Mouse (Mus musculus) heart, postnatal 10 days (tissue): Measurements from ENCODE around the gene Slc10a7. TPM values are rescaled to one million over a fixed set of nuclear protein-coding genes. Genes with fewer than 3 reads are reported as not detected.
A peak's percentile ranks its signal among the peaks of the same experiment; 100 is the strongest.
"Not testable (repeated sequence)": the region's sequence is repeated elsewhere in the genome, so short reads cannot be mapped to it uniquely, and the experiment has no call there.

Experiments
- DNase-seq, 2 experiments: peaks; one replicate each; pipeline ENCODE4 v3.0.0; 2021
- intact Hi-C: fragments of 180-260 bp; cut with DNase I; formaldehyde crosslinking; loops from one replicate; pipeline ENCODE4 v1.15.1; 2025
- total RNA-seq, 2 experiments: library from RNA; stranded (reverse); gene quantifications; 2 replicates each; pipeline ENCODE4 v1.2.3; 2021

Gene Slc10a7
- total RNA-seq: 10 to 100 TPM; 10.7 to 11.7 TPM

DNA sequence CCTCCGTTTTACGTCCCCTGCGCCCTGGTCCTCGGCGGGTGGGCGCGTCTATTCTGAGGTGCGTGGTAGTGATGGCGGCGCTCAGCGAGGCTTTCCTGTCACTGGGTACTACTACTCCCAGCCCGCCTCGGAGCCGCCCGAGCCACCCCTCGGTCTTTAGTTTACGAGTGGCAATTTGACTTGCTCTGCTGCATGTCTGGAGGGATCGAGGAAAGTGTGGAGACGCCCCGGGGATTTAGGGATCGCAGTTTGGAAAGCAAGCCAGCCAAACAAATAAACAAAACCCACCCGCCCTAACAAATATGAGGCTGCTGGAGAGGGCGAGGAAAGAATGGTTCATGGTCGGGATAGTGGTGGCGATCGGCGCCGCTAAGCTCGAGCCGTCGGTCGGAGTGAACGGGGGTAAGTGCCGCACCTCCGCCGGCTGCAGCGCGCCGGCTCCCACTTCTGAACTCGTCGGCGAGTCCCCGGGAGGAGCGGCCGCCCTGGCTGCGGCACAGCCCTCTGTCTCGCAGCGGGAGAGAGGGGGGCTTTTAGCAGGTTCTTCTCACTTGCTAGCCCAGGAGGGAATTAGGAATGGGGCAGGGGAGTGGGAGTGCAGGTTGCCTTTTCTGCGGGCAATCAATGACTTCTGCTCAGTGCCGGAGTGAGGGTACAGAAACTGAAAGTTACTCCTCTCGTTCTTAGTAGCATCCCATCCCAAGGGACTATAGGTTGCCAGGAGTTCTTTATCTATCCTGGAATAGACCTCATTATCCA lies at the start of gene Slc10a7:
TSS of gene Slc10a7 (plus strand) at position 74 of the 759 bp plus-strand sequence.
- intact Hi-C loops: loop anchor here (5.0 to 10.0 kb wide), 4 partner anchors 118 to 315 kb away; partner anchors contain the start of gene Lsm6
- DNase-seq: peak; percentile 86 to 89

DNA sequence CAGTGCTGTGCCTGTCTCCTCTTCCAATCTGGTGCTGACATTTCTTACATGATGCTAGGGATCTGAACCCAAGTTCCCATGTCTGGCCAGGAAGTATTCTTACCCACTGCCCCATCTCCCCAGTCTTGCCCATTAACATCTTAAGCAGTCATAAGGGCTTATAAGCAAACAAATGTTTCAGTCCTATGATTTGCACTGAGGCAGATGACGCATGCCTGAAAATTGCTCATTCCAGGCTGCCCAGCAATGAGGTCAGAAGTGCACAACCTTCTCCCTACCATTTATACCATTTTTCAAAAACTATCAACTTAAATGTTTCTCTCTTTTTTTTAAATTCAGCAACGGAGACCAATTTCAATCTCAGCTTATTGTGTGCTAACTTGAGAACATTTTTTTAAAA lies 45.2 kb upstream of the Slc10a7 start:
- intact Hi-C loops: no loop called here
- DNase-seq: no peak

DNA sequence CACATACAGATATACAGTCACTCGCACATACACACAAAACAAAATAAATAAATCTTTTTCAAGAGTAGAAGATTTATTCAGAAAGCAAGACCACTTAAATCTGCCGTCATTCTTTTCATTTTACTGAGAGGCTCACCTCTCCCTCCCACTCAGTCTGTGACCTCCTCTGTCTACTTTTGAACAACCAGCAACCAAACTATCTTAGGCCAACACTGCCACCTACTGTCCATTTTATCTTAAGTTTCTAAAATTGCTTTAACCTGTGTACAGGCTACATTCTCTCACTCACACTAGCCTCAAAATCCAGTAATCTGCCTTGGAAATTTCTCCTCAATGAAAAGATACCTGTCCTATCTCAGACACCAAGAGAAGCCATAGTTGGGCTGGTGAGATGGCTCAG lies 41.3 kb upstream of the Slc10a7 start:
- DNase-seq: no peak
- intact Hi-C loops: no loop called here

DNA sequence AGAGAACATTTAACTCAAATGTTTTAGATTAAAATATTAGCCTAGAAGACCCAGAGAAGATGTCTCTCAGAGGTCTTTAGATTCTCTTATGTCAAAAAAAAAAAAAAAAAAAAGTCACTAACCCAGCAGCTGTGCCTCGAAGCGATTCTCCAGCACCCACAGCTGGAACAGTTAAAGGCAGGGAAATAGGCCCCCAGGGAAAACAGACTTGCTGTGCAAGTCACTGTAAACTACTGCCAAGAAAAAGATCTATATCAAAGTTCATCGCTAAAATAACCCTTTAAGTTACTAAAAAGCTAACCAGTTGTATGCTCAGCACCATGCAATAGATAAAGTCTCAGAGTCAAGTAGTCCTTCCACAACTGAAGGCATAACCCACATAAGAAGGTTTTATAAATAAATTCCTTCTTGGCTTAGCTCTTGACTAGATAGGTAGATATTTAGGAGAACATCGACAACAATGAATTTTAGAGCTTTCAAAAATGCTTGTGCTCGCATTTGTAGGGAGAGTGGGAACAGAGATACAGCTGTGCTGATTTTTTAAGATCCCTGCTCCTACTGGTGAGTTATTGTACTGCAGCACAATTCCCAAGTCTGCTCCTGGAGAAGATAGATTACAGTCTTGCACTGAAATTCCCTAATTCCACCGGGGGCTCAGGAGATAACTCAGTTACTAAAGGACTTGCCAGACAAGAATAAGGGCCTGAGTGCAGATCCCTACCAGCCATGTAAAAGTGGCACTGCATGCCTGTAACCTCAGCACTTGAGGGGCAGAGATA lies 31.9 kb upstream of the Slc10a7 start:
- peak in 1 of 2 experiments; percentile 3 for DNase-seq
- intact Hi-C loops: no loop called here

DNA sequence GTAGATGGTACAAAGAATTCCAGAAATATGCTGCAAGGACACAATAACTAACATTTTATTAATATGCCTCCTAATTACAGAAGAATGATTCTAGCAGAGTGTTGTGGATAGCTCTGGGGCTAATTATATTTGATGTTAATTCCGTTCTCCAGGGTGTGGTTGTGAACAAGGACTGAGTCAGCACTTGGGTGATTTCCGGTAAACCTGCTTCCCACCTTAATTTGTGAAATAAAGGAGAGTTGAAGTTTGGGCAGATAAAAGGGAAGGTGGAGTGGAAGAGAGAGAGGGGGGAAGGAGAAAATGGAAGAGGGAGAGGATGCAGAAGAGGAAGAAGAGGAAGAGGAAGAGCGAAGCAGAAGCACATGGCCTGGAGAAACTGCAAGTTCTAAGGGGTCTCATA lies 19.4 kb upstream of the Slc10a7 start:
- intact Hi-C loops: no loop called here
- no peak for DNase-seq

DNA sequence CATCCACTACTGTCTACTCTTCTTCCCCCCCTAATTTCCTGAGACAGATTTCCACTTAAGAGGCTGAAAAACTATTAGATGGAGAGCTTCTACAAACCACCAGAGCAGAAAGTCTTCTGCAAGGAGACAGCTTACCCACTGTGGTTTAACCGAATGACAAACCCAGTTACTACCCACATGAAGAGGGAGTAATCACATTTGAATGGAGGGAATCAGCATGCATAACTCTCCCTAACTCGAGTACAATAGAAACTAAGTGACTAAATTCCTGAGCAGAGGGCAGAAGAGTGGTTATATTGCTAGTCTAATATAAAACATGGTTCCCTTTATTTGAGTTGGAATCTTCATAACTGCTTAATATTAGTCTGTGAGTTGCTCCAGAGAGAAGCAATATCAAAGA lies 16.1 kb upstream of the Slc10a7 start:
- no peak for DNase-seq
- intact Hi-C loops: no loop called here

DNA sequence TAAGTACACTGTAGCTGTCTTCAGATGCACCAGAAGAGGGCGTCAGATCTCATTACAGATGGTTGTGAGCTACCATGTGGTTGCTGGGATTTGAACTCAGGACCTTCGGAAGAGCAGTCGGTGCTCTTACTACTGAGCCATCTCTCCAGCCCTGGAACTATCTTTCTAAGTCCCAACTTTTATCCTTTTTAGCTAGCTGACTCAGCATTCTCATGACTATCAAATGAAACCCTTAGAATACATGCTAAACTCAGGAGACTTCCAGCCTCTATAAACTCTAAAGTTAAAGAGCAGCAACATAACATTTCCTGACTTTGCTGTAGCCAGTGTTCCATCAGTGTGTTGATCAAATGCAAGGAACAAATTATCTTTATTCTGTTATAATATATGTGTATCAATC lies 12.9 kb upstream of the Slc10a7 start:
- intact Hi-C loops, DNase-seq: not testable (repeated sequence)

DNA sequence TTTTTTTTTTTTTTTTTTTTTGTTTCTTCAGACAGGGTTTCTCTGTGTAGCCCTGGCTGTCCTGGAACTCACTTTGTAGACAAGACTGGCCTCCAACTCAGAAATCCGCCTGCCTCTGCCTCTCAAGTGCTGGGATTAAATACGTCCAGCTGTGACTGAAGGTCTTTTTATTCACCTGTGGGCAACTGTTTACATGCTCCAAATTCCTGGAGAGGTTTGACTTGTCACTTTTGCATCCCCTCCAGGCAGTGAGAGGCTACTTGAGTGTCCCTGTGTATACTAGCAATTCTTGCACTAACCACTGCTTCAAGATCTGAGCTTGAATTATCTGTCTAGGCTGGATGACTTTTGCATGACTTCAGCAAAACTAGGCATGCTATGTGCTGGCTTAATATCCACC lies 6.4 kb upstream of the Slc10a7 start:
- intact Hi-C loops: loop anchor here (10.0 kb wide), 1 partner anchor 322 kb away; the partner anchor contains the start of gene Lsm6

DNA sequence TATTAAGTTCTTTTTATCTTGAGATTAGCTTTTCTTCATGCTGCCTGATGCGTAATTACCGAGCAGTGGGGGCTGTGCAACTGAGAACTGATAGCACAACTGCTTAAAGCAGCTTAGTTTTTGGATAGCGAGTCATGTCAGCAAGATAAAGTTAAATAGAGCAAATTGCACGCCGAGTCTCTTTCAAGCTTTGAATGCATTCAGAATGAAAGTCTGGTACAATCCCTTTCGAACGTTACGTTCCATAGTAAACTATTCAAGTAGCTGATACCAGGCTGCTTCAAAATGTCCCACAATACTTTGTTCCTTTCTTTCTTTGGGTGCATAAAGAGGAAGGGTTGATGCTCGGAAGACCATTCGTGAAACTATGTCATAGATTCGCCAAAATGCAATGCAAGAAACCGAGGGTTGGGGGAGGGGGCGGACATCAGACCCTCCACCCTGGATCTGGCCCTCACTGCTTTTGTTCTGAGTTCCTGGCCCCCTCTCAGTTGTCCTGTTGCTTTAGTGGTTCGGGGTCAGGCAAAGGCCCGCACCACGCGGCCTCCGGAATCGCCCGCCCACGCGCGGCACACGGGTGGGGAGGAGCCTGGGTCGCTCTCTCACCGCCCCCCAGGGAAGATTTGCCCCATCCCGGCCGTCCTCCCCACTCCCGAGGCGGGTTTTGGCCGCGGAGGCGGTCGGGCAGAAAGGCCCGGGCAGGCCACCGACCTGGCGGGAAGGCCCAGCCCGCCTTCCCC lies 997 bp upstream of the Slc10a7 start:
- intact Hi-C loops: loop anchor here (5.0 to 10.0 kb wide), 2 partner anchors 234 to 317 kb away; partner anchors contain the start of gene Lsm6
- no peak for DNase-seq

More for the DNA sequence above, 6.4 kb upstream of the Slc10a7 start:
- DNase-seq: no peak

DNA sequence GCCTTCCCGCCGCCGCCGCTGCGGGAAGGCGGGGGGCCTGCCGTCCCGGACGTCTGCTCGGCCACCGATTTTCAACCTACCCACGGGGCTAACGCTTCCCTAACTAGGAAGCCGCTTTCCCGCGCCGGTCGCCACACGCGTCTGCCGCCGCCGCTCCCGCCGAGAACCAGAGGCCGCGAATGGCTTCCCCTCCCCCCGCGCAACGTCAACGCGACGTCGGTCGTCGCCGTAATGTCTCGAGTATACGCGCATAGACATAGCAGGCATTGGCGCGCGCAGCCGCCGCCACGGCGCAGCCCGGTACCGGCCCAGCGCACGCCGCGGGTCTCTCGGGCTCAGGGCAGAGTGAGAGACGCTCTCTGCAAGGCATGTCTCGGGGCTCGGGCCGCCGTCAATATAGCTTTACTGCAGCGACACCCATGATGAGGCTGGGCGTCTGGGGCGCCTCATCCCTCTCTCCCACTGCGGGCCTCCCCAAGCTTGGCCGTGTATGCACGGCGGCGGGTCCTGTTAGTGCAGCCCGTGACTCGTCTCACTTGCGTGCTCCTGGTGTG lies 350 bp upstream of the Slc10a7 start, which contains the start of gene Rbmxl1:
TSS of gene Rbmxl1 (minus strand) at position 180 of the 554 bp plus-strand sequence.
- intact Hi-C loops: loop anchor here (5.0 to 10.0 kb wide), 2 partner anchors 234 to 316 kb away; partner anchors contain the start of gene Lsm6
- peak; percentile 93 to 94 for DNase-seq

DNA sequence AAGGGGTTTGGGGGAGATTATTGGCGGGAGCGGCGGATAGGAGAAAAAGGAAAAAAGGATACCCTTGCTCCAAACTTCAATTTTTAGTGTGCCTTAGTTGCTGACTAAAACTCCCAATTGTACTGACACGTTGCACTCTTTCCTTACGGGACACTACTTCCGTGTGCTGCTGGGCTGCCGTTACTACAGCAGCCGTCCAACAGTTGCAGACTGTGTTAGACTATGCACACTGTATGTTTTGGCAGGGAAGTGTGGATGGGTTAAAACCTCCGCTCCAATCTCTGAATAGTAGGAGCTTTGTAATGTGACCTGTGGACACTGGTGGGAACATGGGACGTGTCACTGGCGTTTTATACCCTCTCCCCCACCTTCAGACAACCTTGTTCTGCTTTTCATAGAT lies 948 bp downstream of the Slc10a7 start:
- DNase-seq: peak; percentile 16 to 25
- intact Hi-C loops: loop anchor here (5.0 kb wide), 2 partner anchors 117 to 137 kb away; no protein-coding TSS in a partner anchor

DNA sequence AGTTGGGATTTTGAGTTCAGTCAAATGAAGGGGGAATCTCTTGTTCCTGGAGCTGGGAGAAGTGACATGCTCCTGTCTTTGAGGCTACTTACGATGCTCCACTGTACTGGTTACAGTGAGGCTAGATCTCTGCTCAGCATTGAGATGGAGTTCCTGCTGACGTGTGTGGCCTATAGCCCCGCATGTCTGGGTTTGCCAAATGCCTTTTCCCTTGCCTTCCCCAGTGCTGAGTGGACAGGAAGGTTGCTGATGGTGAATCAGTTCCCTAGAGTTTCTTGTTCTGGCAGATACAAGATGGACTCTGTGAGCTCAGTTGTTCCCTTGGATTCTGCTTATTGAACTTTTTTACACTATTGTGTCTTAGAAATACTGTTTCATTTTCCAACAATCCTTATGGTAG lies 1.8 kb downstream of the Slc10a7 start:
- intact Hi-C loops: loop anchor here (5.0 kb wide), 2 partner anchors 116 to 136 kb away; no protein-coding TSS in a partner anchor
- peak in 1 of 2 experiments; percentile 4 for DNase-seq

DNA sequence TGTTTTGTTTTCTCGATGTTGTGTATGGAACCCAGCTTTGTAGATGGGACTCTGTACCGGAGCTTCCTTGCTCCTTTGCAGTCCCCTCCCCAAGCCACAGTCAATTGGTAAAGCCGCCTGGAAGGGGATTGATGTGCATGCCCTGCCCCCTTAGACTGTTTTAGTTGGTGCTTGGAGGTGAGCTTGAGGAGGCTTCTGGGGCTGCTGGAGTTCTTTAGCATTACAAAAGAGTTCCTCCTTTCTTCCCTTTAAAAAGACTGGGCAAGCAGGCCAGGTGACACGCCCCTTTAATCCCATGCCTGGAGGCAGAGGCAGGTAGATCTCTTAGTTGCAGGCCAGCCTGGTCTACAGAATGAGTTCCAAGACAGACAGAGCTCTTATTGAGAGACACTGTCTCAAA lies 4.0 kb downstream of the Slc10a7 start:
- intact Hi-C loops: loop anchor here (5.0 kb wide), 2 partner anchors 114 to 134 kb away; no protein-coding TSS in a partner anchor
- DNase-seq: no peak

DNA sequence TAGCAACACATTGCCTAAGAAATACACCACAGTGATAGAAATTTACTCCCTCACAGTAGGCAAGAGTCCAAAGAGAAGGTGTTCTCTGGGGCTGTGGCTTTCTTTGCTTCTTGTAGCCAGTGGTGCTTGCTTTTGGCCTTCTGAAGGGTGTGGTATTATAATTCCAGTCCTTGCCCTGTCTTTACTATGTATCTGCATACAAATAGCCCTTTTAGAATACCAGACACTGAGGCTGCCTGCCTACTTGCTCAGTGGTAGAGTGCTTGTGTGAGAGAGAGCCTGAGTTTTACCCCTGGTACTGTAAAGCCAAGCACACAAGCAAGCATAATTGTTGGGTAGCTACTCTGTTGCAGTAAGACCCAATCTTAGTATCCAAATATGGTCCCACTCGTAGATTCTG lies 5.6 kb downstream of the Slc10a7 start:
- no peak for DNase-seq

DNA sequence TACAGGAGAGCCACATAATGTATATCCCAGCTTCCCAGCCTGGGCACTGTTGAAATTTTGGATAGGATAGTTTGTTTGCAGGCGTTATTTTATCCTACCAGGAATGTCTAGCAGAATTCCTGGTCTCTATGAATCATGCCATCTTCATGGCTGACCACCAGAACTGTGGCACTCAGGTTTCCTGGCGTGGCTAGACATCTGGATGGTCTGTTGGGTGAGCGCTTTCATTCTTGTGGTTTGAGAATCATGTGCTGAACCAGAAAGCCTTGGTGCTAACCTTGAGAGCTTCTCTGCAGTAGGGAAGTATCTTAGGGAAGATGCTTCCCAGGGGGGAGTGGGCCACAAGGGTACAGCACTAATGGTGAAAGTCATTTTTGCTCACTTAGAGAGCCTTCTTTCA lies 6.0 kb downstream of the Slc10a7 start:
- intact Hi-C loops: no loop called here
- no peak for DNase-seq

More for the DNA sequence above, 5.6 kb downstream of the Slc10a7 start:
- intact Hi-C loops: loop anchor here (5.0 kb wide), 2 partner anchors 113 to 133 kb away; no protein-coding TSS in a partner anchor

DNA sequence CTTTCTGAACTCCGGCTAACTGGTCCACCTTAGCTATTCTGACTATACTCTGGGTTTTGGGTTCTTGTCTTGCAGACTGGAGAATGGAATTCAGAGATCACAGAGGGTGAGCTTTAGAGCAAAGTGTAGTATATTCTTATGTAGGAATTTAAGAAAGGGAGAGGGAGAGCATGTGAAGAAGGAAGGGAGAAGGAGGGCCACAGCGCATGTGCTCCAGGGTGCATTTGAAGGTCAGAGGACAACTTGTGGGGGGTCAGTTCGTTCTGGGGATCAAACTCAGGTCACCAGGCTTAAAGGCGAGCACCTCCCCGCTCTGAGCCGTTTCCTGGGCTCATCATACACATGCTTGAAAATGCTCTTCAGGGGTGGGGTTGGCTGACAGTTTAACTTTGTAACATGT lies 24.8 kb downstream of the Slc10a7 start:
- intact Hi-C loops: no loop called here

DNA sequence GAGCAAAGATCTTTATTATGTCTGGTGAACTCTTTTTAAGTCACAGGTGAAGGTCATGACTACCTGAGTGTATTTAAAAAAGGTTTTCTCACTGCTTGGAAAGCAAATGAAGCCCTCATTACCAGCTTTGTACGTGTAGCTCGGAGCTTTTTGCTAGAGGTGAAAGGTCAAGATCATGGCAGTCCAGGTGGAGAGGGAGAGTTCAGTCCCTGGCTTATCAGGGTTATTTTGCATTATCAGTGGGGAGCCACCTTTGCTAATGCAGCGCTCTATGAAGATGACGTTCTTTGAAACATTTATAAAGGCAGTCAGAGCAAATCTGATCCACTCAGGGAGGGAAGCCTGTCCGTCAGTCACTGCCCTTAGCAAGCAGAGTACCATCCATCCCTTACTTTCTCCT lies 27.6 kb downstream of the Slc10a7 start:
- DNase-seq: no peak
- intact Hi-C loops: no loop called here

More for the DNA sequence above, 24.8 kb downstream of the Slc10a7 start:
- DNase-seq: no peak

DNA sequence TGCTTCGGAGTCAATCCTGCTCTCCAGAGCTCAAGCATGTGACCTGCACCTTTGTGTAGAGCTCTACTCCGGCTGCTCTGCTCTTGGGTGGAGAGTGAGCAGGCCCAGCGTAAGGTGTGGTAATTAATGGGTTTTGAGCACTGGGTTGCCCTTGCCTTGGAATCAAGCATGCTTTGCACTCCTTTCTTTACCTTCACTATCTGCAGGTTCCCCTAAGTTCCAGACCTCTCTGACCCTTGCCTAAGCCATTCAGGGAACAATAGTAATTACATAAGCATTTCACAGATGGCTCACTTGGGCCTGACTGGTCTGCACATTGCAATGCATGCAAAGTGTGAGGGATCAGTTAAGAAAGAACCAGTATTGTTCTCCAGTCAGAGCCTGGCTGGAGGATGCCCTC lies 28.6 kb downstream of the Slc10a7 start:
- DNase-seq: no peak
- intact Hi-C loops: no loop called here

DNA sequence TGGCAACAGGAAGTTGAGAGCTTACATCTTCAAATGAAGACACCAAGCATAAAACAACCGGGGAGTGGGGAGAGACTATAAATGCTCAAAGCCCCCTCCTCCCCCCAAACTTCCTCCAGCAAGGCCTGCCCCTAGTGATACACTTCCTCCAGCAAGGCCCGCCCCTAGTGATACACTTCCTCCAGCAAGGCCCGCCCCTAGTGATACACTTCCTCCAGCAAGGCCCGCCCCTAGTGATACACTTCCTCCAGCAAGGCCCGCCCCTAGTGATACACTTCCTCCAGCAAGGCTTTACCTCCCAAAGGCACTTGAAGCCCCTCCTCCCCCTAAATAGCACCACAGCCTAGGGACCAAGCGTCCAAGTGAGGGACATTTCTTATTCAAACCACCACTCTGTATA lies 33.5 kb downstream of the Slc10a7 start:
- DNase-seq, intact Hi-C loops: not testable (repeated sequence)

DNA sequence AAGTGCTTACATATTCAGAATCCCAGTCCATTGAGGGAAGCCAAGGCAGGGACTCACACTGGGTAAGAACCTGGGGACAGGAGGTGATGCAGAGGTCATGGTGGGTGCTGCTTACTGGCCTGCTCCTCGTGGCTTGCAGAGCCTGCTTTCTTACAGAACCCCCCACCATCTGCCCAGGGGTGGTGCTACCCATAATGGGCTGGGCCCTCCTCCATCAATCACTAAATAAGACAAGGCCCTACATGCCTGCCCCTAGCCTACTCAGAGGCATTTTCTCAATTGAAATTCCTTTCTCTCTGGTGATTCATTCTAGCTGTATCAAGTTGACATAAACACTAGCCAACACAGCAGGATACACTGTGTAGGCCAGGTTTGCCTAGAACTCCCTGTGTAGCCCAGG lies 34.5 kb downstream of the Slc10a7 start:
- no peak for DNase-seq
- intact Hi-C loops: no loop called here
